Mouse (Mus musculus): ENCODE measurements around the gene Retreg1. TPM values are rescaled to one million over a fixed set of nuclear protein-coding genes. Genes with fewer than 3 reads are reported as not detected.

The Retreg1 gene
- polyA plus RNA-seq, 1 experiment, result not detected

DNA sequence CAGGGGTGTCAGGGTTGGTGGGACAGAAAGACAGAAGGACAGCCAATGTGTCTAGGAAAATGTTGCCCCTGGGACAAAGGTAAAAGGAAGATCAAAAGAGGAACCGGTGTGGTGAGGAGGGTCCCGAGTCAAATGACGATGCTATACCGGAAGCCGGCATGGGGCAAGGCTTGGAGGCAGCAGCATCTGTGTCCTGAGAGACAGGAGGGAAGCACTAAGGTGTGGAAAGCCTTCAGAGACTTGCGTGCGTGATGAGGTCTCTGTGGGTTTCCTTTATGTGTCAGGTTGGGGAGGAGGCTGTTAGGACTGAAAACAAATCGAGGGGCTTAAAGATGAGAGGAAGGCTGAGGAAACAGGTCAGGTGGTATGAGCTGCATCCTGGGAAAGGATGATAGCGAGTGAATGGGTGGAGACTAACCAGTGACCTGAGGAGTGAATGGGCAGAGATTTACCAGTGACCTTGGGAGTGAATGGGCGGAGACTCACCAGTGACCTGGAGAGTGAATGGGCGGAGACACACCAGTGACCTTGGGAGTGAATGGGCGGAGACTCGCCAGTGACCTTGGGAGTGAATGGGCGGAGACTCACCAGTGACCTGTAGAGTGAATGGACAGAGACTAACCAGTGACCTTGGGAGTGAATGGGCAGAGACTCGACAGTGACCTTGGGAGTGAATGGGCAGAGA, 60.1 kb downstream of the Retreg1 start:
- no peak for TF ChIP-seq CTCF (IDR thresholded peaks at IDR 0.05; ENCODE audit: insufficient read depth, low read depth, low read length)
- no peak for TF ChIP-seq POLR2A (IDR thresholded peaks at IDR 0.05; ENCODE audit: insufficient read depth, low read depth, low read length)
- no peak overlapping the region for H3K4me3 ChIP-seq (ENCODE audit: insufficient read depth, low read depth, low read length)
- no peaks in the 10 kb centered on the region; the same call in 1 of the 2 replicates for H3K4me1 ChIP-seq (ENCODE audit: control insufficient read depth, insufficient read depth, low read length)
- H3K27ac ChIP-seq (ENCODE audit: insufficient read depth, low read depth, low read length), result no peak overlapping the region
- 94% methylated on average over 15 of the region's 15 CpGs for WGBS

- Histone ChIP-seq H3K4me3 (ENCODE audit: insufficient read depth, low read depth, low read length) (no peak overlapping the region), H3K4me1 (ENCODE audit: control insufficient read depth, insufficient read depth, low read length) (no peaks in the 10 kb centered on the region), H3K27ac (ENCODE audit: insufficient read depth, low read depth, low read length) (no peak overlapping the region)
- TF ChIP-seq POLR2A (IDR thresholded peaks at IDR 0.05; ENCODE audit: insufficient read depth, low read depth, low read length) (no peak), CTCF (IDR thresholded peaks at IDR 0.05; ENCODE audit: insufficient read depth, low read depth, low read length) (no peak)
- 82% methylated on average over 14 of the region's 14 CpGs for WGBS
These were observed 61.5 kb downstream of the Retreg1 start for GRCm38 (mm10) chr15:25904435-25905021.

- no peak overlapping the region for H3K27ac ChIP-seq (ENCODE audit: insufficient read depth, low read depth, low read length)
- 56% methylated on average over 11 of the region's 11 CpGs for WGBS
- TF ChIP-seq POLR2A (IDR thresholded peaks at IDR 0.05; ENCODE audit: insufficient read depth, low read depth, low read length) (no peak), CTCF (IDR thresholded peaks at IDR 0.05; ENCODE audit: insufficient read depth, low read depth, low read length) (no peak)
These were observed 67.0 kb downstream of the Retreg1 start for GRCm38 (mm10) chr15:25909783-25910494.

DNA sequence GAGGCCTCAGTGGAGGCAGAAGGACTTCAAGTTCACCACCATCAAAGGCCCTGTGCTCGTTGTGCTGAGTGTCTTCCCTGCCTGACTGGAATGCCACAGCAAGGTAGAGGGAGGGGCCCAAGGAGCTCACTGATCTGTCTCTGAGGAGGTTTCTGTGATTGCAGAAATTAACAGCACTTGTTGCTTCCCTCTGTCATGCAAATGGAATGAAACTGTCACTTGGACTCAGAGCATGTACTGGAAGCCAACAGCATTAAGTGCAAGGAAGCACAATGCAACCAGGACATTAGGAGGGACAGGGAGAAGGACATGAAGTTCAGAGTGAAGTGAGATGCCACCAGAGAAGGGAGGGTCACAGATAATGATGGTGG, 67.5 kb downstream of the Retreg1 start:
- Histone ChIP-seq H3K27ac (ENCODE audit: insufficient read depth, low read depth, low read length) (no peak overlapping the region), H3K4me1 (ENCODE audit: control insufficient read depth, insufficient read depth, low read length) (peaks cover 11% of the 10 kb centered on the region), H3K4me3 (ENCODE audit: insufficient read depth, low read depth, low read length) (no peak overlapping the region)
- WGBS, result 32% methylated on average over 1 of the region's 1 CpGs
- TF ChIP-seq POLR2A (IDR thresholded peaks at IDR 0.05; ENCODE audit: insufficient read depth, low read depth, low read length) (no peak), CTCF (IDR thresholded peaks at IDR 0.05; ENCODE audit: insufficient read depth, low read depth, low read length) (no peak)

More at GRCm38 (mm10) chr15:25909783-25910494, 67.0 kb downstream of the Retreg1 start:
- Histone ChIP-seq H3K4me1 (ENCODE audit: control insufficient read depth, insufficient read depth, low read length) (peaks cover 9% of the 10 kb centered on the region), H3K4me3 (ENCODE audit: insufficient read depth, low read depth, low read length) (no peak overlapping the region)

- peaks cover 16% of the 10 kb centered on the region for H3K4me1 ChIP-seq (ENCODE audit: control insufficient read depth, insufficient read depth, low read length)
- no peak overlapping the region for H3K4me3 ChIP-seq (ENCODE audit: insufficient read depth, low read depth, low read length)
- no peak overlapping the region for H3K27ac ChIP-seq (ENCODE audit: insufficient read depth, low read depth, low read length)
- TF ChIP-seq POLR2A (IDR thresholded peaks at IDR 0.05; ENCODE audit: insufficient read depth, low read depth, low read length) (no peak), CTCF (IDR thresholded peaks at IDR 0.05; ENCODE audit: insufficient read depth, low read depth, low read length) (no peak)
- 91% methylated on average over 1 of the region's 1 CpGs for WGBS
These were observed 67.9 kb downstream of the Retreg1 start for GRCm38 (mm10) chr15:25910924-25911323.

GRCm38 (mm10) chr15:25912911-25913310, 69.9 kb downstream of the Retreg1 start:
- WGBS, result 88% methylated on average over 7 of the region's 7 CpGs
- Histone ChIP-seq H3K27ac (ENCODE audit: insufficient read depth, low read depth, low read length) (no peak overlapping the region), H3K4me1 (ENCODE audit: control insufficient read depth, insufficient read depth, low read length) (peaks cover 22% of the 10 kb centered on the region), H3K4me3 (ENCODE audit: insufficient read depth, low read depth, low read length) (no peak overlapping the region)
- TF ChIP-seq CTCF (IDR thresholded peaks at IDR 0.05; ENCODE audit: insufficient read depth, low read depth, low read length), result no peak
- TF ChIP-seq POLR2A (IDR thresholded peaks at IDR 0.05; ENCODE audit: insufficient read depth, low read depth, low read length), result no peak

GRCm38 (mm10) chr15:25913659-25914058, 70.7 kb downstream of the Retreg1 start:
- TF ChIP-seq CTCF (IDR thresholded peaks at IDR 0.05; ENCODE audit: insufficient read depth, low read depth, low read length) (no peak), POLR2A (IDR thresholded peaks at IDR 0.05; ENCODE audit: insufficient read depth, low read depth, low read length) (no peak)
- H3K27ac ChIP-seq (ENCODE audit: insufficient read depth, low read depth, low read length), result no peak overlapping the region
- peaks cover 22% of the 10 kb centered on the region for H3K4me1 ChIP-seq (ENCODE audit: control insufficient read depth, insufficient read depth, low read length)
- no peak overlapping the region for H3K4me3 ChIP-seq (ENCODE audit: insufficient read depth, low read depth, low read length)
- WGBS, result 72% methylated on average over 9 of the region's 9 CpGs

DNA sequence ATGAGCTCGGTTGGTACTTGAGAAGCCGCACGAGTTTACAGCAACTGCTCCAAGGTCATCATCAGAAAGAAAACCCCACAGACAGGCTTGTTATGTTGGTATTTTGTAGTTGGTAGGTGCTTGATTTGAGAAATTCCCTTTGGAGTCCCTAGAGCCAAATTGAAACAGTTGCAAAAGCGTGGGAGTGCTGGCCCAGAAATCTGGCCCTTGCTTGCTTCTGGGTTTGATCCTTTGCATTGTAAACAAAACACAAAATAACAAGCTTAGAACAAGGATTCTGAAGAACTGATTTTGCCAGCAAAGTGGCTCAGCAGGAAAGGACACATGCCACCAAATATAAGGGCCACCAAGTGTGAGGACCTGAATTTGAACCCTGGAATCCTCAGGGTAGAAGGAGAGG, 71.2 kb downstream of the Retreg1 start:
- TF ChIP-seq CTCF (IDR thresholded peaks at IDR 0.05; ENCODE audit: insufficient read depth, low read depth, low read length), result no peak
- 77% methylated on average over 4 of the region's 4 CpGs for WGBS
- Histone ChIP-seq H3K27ac (ENCODE audit: insufficient read depth, low read depth, low read length) (no peak overlapping the region), H3K4me3 (ENCODE audit: insufficient read depth, low read depth, low read length) (no peak overlapping the region), H3K4me1 (ENCODE audit: control insufficient read depth, insufficient read depth, low read length) (peaks cover 22% of the 10 kb centered on the region)

GRCm38 (mm10) chr15:25915013-25915412, 72.0 kb downstream of the Retreg1 start:
- no peak for TF ChIP-seq CTCF (IDR thresholded peaks at IDR 0.05; ENCODE audit: insufficient read depth, low read depth, low read length)
- no peak for TF ChIP-seq POLR2A (IDR thresholded peaks at IDR 0.05; ENCODE audit: insufficient read depth, low read depth, low read length)
- WGBS, result 68% methylated on average over 10 of the region's 10 CpGs
- no peak overlapping the region for H3K27ac ChIP-seq (ENCODE audit: insufficient read depth, low read depth, low read length)
- H3K4me1 ChIP-seq (ENCODE audit: control insufficient read depth, insufficient read depth, low read length), result peaks cover 22% of the 10 kb centered on the region
- H3K4me3 ChIP-seq (ENCODE audit: insufficient read depth, low read depth, low read length), result no peak overlapping the region

Data from olfactory bulb, adult 2 months (tissue).